ENCODE assay signal across 1 mouse cellular context in the genomic region with DNA sequence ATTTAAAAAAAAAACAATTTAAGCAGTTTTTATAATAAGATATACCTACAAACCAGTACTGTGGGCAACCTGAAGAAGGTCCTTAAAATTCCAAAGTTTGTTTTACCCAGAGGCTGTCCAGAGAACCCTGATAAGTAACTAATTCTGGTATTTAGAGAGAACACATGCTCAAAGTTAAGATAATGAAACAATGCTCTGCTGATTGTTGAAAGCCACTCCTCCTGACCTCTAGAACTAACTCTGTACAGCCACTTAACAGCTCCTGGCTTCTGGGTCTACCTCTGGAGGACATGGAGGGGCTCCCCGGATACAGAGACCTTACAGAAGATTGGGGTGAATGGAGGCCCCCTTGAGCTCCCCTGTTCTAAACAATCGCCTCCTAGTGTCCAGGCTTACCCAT.
TF ChIP-seq lines count a peak whose summit lies in the region.

No protein-coding gene starts in this region.

TF ChIP-seq in CH12.LX, 34 proteins besides CTCF, POLR2A, EP300 and RAD21:
- no peak for TF ChIP-seq JUN (IDR thresholded peaks at IDR 0.05; ENCODE audit: insufficient read depth, low read depth, low read length)
- TF ChIP-seq KAT2A (IDR thresholded peaks at IDR 0.05; ENCODE audit: insufficient replicate concordance, low read length): no peak
